Mouse (Mus musculus) hematopoietic multipotent progenitor cell, adult 10-12 weeks (in vitro differentiated cells): ENCODE results near the gene Ccdc73. TPM values are rescaled to one million over a fixed set of nuclear protein-coding genes. Genes with fewer than 3 reads are reported as not detected.

Source experiments
- polyA plus RNA-seq: library from polyadenylated mRNA; stranded (reverse); fragments of >175 nt; gene quantifications from 2 replicates; pipeline ENCODE4 v1.2.3, GENCODE M21; 2012; ENCODE audit warnings: low replicate concordance

Gene Ccdc73
- polyA plus RNA-seq: not detected in 2 replicates

DNA sequence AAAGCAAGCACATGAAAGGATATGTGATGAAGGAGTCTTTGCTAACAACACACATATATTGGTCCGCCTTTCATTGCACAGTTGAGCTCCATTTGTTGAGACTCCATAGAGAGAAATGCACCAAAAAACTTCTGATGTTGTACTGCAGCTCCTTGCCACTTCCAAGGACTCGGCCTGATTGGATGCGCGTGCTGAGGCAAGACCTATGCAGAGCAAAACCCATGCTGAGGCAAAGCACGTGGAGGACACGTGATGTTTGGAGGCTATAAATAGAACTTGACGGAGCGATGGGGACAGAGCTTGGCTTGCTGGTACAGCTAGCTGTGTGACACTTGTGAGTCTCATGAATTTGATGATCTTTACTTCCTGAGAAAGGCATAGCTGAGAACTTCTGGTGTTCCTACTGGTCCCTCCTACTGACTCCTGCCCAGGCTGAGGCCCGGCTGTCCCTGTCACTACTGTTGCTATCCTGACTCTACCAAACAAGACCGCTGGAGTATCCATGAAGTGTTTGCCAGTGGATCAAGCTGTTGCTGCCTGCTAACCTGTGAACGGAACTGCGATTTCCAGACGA lies at the start of gene Ccdc73:
Gene Ccdc73 (plus strand): TSS at position 524 of the 574 bp plus-strand sequence.

DNA sequence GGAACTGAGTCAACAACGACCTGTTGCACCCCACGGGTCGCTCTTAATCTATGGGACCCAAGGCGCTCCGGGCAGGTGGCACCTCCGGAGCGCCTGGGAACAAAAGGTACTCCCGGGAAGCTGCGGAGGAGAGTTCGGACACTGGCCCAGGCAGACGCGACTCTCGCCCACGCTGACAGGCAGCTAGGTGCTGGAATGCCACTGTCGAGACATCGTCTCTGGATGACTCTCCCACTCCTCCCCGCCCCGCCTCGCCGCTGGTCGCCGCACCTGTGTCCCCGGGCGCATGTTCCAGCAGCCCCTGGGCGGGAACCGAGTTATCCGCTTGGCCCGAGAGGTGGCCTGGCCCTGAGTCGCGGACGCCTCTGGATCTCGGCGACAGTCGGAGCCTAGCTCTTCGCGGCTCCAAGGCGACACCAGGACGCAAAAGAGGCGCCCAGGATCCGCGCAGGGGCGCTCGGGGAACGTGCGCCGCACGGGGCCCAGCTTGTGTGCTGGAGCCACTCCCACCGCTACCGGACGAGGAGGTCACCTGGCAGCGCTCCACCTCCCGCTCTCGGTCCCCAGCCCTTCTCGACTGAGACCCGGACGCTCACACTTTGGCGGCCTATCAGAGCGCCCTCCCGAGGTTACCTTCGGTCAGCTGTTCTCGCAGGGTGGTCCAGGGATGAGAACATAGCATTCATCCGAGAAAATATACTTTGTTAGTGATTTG lies 18.2 kb upstream of the Ccdc73 start, which contains the start of gene Prrg4:
Gene Prrg4 (minus strand): TSS at position 601 of the 715 bp plus-strand sequence.

DNA sequence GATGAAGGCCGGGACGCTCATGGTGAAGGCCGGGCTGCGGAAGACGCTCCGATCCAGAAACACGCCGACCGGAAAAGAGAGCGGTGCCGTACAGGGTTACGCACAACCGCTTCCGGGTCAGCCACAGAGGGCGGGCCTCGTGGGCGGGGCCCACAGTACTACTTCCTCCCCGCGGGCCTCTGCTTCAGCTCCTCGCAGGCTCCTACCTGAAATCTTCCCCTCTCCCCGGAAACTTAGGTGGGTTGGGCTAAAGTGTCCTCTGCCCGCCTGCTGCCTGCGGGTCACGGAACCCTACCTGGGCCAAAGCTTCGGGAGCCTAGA lies 149.3 kb downstream of the Ccdc73 start, which contains the start of gene Eif3m:
Gene Eif3m (minus strand): TSS at position 114 of the 321 bp plus-strand sequence.

Other genes with a start within 250 kb of the Ccdc73 start
- 3.3 and 5.8 TPM in 2 replicates for gene Tcp11l1, start 155.6 kb upstream of the Ccdc73 start, polyA plus RNA-seq
- gene Pin1rt1, start 151.4 kb upstream of the Ccdc73 start, polyA plus RNA-seq: not detected in 2 replicates
- gene Depdc7, start 124.9 kb upstream of the Ccdc73 start, polyA plus RNA-seq: 0.84 and 1.3 TPM in 2 replicates
- gene Qser1, start 51.0 kb upstream of the Ccdc73 start, polyA plus RNA-seq: 0.86 and 1.1 TPM in 2 replicates
- gene Prrg4, start 17.9 kb upstream of the Ccdc73 start, polyA plus RNA-seq: 0.16 and 0.17 TPM in 2 replicates
- 3.2 and 6.5 TPM in 2 replicates for gene Eif3m, start 149.3 kb downstream of the Ccdc73 start, polyA plus RNA-seq
- gene Gm11060, start 224.2 kb downstream of the Ccdc73 start, polyA plus RNA-seq: not detected in 2 replicates